Mouse (Mus musculus): ENCODE results near the gene Prss45. TPM values are rescaled to one million over a fixed set of nuclear protein-coding genes. Genes with fewer than 3 reads are reported as not detected.

Prss45 gene
- polyA plus RNA-seq (2015; fragmentation: Nextera tagmentation; extraction: Ambion mirVana) = 0.13 TPM in 1 of 2 replicates, not detected in the other

GRCm38 (mm10) chr9:110834411-110834810 is at the start of gene Prss45:
Prss45 (plus strand) TSS chr9:110834588.

DNA sequence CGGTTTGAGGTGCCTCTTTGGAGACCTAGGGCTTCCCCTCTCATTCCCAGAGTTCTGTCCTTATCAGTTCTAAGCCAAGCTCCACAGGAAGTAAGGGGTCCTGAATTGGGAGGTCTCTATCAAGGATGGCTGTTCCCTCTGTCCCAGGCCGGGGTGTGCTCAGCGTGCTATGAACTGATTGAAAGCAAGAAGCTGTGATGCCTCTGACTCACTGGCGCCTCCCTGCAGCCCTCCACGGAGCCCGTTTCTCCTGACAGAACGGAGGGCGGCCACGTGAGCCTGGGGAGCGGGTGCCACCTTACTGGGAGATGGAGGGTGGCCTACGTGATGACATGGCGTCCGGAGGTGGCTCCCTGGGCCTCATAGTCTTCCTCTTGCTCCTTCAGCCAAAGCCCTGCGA is 36.5 kb upstream of the Prss45 start, which contains the start of gene Prss42:
TSS of gene Prss42 (plus strand) at position 301 of the 400 bp plus-strand sequence.

GRCm38 (mm10) chr9:110813789-110814188 is 20.6 kb upstream of the Prss45 start, which contains the start of gene Prss44:
Prss44 (plus strand) TSS chr9:110813994.

GRCm38 (mm10) chr9:110826390-110826789 is 8.0 kb upstream of the Prss45 start, which contains the start of gene Prss43:
Prss43 (plus strand) TSS chr9:110826690.

GRCm38 (mm10) chr9:110844206-110844605 is 9.8 kb downstream of the Prss45 start, which contains the start of gene Prss46:
Prss46 (plus strand) TSS chr9:110844506.

GRCm38 (mm10) chr9:110857781-110858472 is 23.5 kb downstream of the Prss45 start, which contains the start of gene Prss50:
Prss50 (plus strand) TSS chr9:110857967.

DNA sequence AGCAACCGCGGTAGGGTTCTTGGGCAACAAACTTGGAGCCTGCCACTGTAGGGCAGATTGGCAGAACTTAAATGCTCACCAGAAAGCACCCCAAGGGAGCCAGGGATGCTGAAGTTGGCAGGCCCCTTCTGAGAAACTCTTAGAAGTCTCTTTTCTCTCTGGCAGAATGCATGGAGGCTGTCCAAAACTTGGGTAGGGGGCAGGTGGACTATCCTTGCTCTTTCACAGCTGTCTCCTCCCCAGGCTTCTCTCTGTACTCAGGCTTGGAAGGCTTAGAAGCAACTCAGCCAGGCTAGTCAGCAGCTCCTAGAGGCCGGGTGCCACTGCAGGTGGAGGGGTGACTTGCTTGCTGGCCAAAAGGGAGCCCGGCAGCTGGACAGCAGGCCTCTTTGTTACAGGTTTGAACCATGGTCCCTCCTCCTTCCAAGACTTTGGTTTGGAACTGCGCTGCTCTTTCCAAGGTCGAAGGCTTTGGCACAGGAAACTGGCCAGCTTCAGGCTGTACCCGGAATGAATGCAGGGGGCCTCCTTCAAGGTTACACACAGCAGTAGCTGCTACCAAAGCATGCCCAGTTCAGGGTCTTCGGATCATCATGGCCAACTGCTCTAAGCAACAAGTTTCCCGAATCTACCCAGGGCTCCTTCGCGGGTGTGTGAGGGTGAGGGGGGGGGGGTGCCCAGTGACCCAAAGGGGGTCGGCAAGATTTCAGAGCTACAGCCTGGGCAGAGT is 45.0 kb downstream of the Prss45 start, which contains the start of gene Als2cl:
TSS of gene Als2cl (plus strand) at position 680 of the 730 bp plus-strand sequence.

GRCm38 (mm10) chr9:110879998-110880561 is 45.7 kb downstream of the Prss45 start, which contains the start of gene Tmie:
Tmie (minus strand) TSS chr9:110880113.

Other genes starting within 250 kb of the Prss45 start
- 20.0 and 21.8 TPM in 2 replicates for gene Nradd, start 210.1 kb upstream of the Prss45 start, polyA plus RNA-seq (2015; fragmentation: Nextera tagmentation; extraction: Ambion mirVana)
- gene Nbeal2, start 180.4 kb upstream of the Prss45 start, polyA plus RNA-seq (2015; fragmentation: Nextera tagmentation; extraction: Ambion mirVana) = 3.2 and 4.8 TPM in 2 replicates
- gene Ccdc12, start 178.1 kb upstream of the Prss45 start, polyA plus RNA-seq (2015; fragmentation: Nextera tagmentation; extraction: Ambion mirVana) = 101 and 106 TPM in 2 replicates
- 0.68 and 1.3 TPM in 2 replicates for gene Myl3, start 92.7 kb upstream of the Prss45 start, polyA plus RNA-seq (2015; fragmentation: Nextera tagmentation; extraction: Ambion mirVana)
- 15.6 and 16.3 TPM in 2 replicates for gene Pth1r, start 87.4 kb upstream of the Prss45 start, polyA plus RNA-seq (2015; fragmentation: Nextera tagmentation; extraction: Ambion mirVana)
- gene Prss42, start 36.4 kb upstream of the Prss45 start, polyA plus RNA-seq (2015; fragmentation: Nextera tagmentation; extraction: Ambion mirVana) = not detected in 2 replicates
- gene Prss44, start 20.6 kb upstream of the Prss45 start, polyA plus RNA-seq (2015; fragmentation: Nextera tagmentation; extraction: Ambion mirVana) = 0.23 TPM in 1 of 2 replicates, not detected in the other
- 0.14 TPM in 1 of 2 replicates, not detected in the other for gene Prss43, start 7.9 kb upstream of the Prss45 start, polyA plus RNA-seq (2015; fragmentation: Nextera tagmentation; extraction: Ambion mirVana)
- not detected in 2 replicates for gene Prss46, start 9.9 kb downstream of the Prss45 start, polyA plus RNA-seq (2015; fragmentation: Nextera tagmentation; extraction: Ambion mirVana)
- gene Prss50, start 23.4 kb downstream of the Prss45 start, polyA plus RNA-seq (2015; fragmentation: Nextera tagmentation; extraction: Ambion mirVana) = 1.5 and 2.2 TPM in 2 replicates
- gene Als2cl, start 45.3 kb downstream of the Prss45 start, polyA plus RNA-seq (2015; fragmentation: Nextera tagmentation; extraction: Ambion mirVana) = 5.5 and 6.2 TPM in 2 replicates
- gene Tmie, start 45.5 kb downstream of the Prss45 start, polyA plus RNA-seq (2015; fragmentation: Nextera tagmentation; extraction: Ambion mirVana) = 15.2 and 18.3 TPM in 2 replicates
- gene Fam240a, start 82.3 kb downstream of the Prss45 start, polyA plus RNA-seq (2015; fragmentation: Nextera tagmentation; extraction: Ambion mirVana) = not detected in 2 replicates
- gene Tdgf1, start 111.6 kb downstream of the Prss45 start, polyA plus RNA-seq (2015; fragmentation: Nextera tagmentation; extraction: Ambion mirVana) = 1.9 and 2.5 TPM in 2 replicates
- gene Lrrc2, start 117.0 kb downstream of the Prss45 start, polyA plus RNA-seq (2015; fragmentation: Nextera tagmentation; extraction: Ambion mirVana) = 3.9 TPM in 2 replicates
- not detected in 2 replicates for gene Rtp3, start 156.0 kb downstream of the Prss45 start, polyA plus RNA-seq (2015; fragmentation: Nextera tagmentation; extraction: Ambion mirVana)
- gene Ltf, start 184.7 kb downstream of the Prss45 start, polyA plus RNA-seq (2015; fragmentation: Nextera tagmentation; extraction: Ambion mirVana) = 0.45 and 0.98 TPM in 2 replicates
- gene Ccrl2, start 222.9 kb downstream of the Prss45 start, polyA plus RNA-seq (2015; fragmentation: Nextera tagmentation; extraction: Ambion mirVana) = 1.4 and 1.8 TPM in 2 replicates

Data from neural tube, postnatal 0 days (tissue).